Mouse (Mus musculus) spleen, adult 12 weeks (tissue): ENCODE data around the gene Pdk1.

ENCODE experiments used
- DNase-seq: peaks from one replicate; pipeline ENCODE4 v3.0.0; 2022; ENCODE audit warnings: low spot score

The Pdk1 gene

DNA sequence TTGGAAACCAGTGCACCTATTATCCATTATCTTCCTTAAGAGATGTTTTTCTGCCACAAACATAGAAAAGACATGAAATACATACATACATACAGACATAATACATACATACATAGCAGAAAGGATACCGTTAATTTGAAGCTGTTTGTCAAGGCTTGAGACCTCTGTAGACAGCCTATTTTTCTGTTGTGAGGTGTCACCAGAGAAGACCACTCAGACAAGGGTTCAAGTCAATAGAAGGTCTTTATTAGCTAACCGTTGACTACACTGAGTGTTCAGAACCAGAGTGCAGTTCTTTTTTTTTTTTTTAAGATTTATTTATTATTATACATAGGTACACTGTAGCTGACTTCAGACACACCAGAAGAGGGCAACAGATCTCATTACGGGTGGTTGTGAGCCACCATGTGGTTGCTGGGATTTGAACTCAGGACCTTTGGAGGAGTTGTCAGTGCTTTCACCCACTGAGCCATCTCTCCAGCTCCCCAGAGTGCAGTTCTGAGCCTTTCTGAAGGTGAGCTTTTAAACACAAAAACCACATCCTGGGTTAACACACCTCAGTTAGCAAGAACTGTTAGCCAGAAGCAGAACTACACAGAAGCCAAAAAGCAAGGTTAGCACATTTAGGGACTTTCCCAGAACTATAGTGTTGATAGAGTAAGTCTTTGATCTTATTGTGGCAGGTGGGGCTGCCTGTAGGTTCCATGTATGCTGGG, 68.1 kb downstream of the Pdk1 start:
- peak; percentile 38 for DNase-seq

DNA sequence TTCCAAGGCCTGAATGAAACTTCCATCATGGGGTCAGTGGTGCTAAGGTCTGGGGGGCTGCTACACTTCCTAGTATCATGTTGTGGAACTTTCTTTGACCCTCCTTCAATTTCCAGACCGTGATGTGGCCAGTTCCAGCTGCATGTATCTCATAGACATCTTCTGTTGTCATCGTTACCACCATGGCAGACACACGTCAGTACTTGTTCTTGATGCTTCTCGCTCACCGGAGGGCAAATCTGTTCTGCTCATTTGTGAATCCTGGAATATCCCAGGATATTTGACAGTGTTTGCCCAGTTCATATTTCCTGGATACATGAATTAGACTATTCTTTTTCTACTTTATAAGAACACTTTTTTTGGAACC, 68.7 kb downstream of the Pdk1 start:
- no peak for DNase-seq

DNA sequence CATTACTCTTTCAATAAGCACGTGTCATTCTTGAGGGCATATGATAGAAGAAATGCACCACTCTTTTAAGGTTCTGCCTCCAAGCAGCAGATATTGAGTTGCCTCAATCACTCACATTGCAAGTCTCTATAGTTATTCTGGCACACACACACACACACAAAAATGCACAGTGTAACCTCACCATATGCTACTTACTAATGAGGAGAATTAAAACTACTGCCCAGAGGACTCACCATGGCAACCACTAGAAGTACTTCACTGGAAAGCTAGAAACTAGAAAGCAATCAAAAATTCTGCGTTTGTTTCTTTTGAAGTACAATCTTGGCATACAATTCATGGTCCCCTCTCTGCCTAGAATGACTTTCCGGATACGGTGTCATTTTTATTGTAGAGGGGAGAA, 78.2 kb downstream of the Pdk1 start:
- DNase-seq, result no peak
